Mouse (Mus musculus) midbrain, embryonic 12.5 days (tissue): ENCODE measurements around the gene Nrarp. TPM values are rescaled to one million over a fixed set of nuclear protein-coding genes. Genes with fewer than 3 reads are reported as not detected.
A peak's percentile ranks its signal among the peaks of the same experiment; 100 is the strongest.

Source experiments
- ATAC-seq: fragments of 200-750 bp; cut with Nextera tagmentation; 2 replicates; pipeline ENCODE4 v1.8.0; 2017; ENCODE audit warnings: low read depth, moderate TSS enrichment, moderate library complexity; ENCODE audit not compliant: low FRiP score
- H3K27ac ChIP-seq: fragments of 300-500 bp; sonication (generic); replicated peaks from 2 replicates; pipeline ENCODE4 v1.5.1; 2016; ENCODE audit warnings: mild to moderate bottlenecking
- H3K27me3 ChIP-seq: fragments of 300-500 bp; sonication (generic); 2 replicates; pipeline ENCODE4 v1.6.1; 2016; ENCODE audit warnings: mild to moderate bottlenecking
- H3K36me3 ChIP-seq: fragments of 300-500 bp; sonication (generic); 2 replicates; pipeline ENCODE4 v1.6.1; 2016
- H3K4me1 ChIP-seq: fragments of 300-500 bp; sonication (generic); 2 replicates; pipeline ENCODE4 v1.6.1; 2016
- H3K4me2 ChIP-seq: fragments of 300-500 bp; sonication (generic); replicated peaks from 2 replicates; pipeline ENCODE4 v1.6.1; 2016; ENCODE audit warnings: mild to moderate bottlenecking, moderate library complexity
- H3K4me3 ChIP-seq: fragments of 300-500 bp; sonication (generic); 2 replicates; pipeline ENCODE4 v1.5.1; 2016; ENCODE audit warnings: mild to moderate bottlenecking
- H3K9ac ChIP-seq: fragments of 300-500 bp; sonication (generic); replicated peaks from 2 replicates; pipeline ENCODE4 v1.6.1; 2016; ENCODE audit warnings: mild to moderate bottlenecking, moderate library complexity
- H3K9me3 ChIP-seq: fragments of 300-500 bp; sonication (generic); 2 replicates; pipeline ENCODE4 v1.6.1; 2016; ENCODE audit warnings: mild to moderate bottlenecking
- WGBS: fragments of 180-500 bp; shearing (Covaris S2); methylation state at CpG from one replicate; pipeline ENCODE4 v1.1.7; 2016; 5-methylcytosine and 5-hydroxymethylcytosine counted together
- polyA plus RNA-seq: library from polyadenylated mRNA; unstranded; fragments of >200 nt; fragmentation: Nextera tagmentation; extraction: Ambion mirVana; gene quantifications from 2 replicates; pipeline ENCODE4 v1.2.1, GENCODE M21; 2016

Nrarp gene
- polyA plus RNA-seq, 1 experiment from 2014 or later: 91.2 TPM

GRCm38 (mm10) chr2:25224492-25224765 is 43.9 kb downstream of the Nrarp start, which contains the start of gene Tubb4b:
Gene Tubb4b, minus strand, starts transcription at chr2:25224702.
- ATAC-seq: no peak
- H3K4me2 ChIP-seq: peak within 1 kb of the TSS; percentile 96
- WGBS: under 1% methylated on average over 17 of the region's 17 CpGs
- peaks cover 12% of the 10 kb centered on the region for H3K36me3 ChIP-seq
- H3K27ac ChIP-seq: peak within 1 kb of the TSS; percentile 97
- peak within 1 kb of the TSS; percentile 81 for H3K9ac ChIP-seq
- peak within 1 kb of the TSS; percentile 72 for H3K4me3 ChIP-seq
- H3K27me3 ChIP-seq: peaks cover 5% of the 10 kb centered on the region; the same call in 1 of the 2 replicates
- no peaks in the 10 kb centered on the region for H3K9me3 ChIP-seq
- peaks cover 22% of the 10 kb centered on the region for H3K4me1 ChIP-seq

DNA sequence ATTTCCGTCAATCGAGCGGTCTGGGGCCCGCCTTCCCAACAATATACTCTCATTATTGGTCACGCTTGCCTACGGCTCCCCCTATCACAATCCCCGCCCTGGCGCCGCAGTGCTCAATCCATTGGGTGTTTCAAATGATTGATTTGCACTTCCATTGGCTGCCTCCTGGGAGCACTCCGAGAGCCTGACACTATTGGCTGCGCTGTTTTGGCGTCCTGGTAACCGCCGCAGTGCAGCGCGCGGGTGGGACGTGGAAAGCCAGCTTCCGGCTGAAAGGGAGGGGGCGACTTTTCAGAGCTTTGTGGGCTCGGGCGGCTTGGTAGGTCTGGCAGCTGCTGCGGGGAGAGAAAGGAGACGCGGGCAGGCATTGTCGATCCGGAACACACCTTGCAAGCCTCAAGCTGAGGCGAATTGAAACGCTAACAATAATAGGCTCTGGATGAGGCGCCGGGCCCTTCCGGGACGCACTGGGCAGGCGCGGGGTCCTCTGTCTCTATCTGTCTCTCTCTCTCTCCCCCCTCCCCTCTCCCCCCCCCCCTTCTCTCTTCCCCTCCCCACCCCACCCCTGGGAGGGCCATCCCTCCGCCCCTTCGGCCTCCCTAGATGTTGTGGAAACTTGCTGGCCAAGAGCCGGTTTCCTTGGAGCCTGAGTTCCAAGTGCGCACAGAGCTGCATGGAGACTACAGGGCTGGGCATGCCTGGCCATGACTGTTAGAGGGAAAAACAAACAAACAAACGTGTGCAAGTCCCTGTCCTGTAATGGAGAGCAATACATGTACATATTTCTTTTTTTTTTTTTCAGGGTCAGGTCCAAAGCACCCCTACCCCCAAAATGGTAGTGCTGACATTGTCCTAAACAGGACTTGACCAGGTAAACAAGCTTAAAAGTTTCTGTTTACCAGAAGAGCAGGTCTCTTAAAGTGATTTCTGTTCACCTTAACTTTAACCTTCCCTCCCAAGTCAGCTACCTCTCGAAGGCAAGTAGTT is 44.5 kb downstream of the Nrarp start:
- ATAC-seq: peak; percentile 97
- Histone ChIP-seq H3K27ac (peak overlapping the region; percentile 97), H3K36me3 (peaks cover 12% of the 10 kb centered on the region), H3K4me1 (peaks cover 22% of the 10 kb centered on the region), H3K9ac (peak overlapping the region; percentile 60), H3K9me3 (no peaks in the 10 kb centered on the region), H3K4me2 (peak overlapping the region; percentile 52), H3K27me3 (peaks cover 11% of the 10 kb centered on the region), H3K4me3 (peak overlapping the region; percentile 72)
- WGBS: 2% methylated on average over 39 of the region's 41 CpGs

GRCm38 (mm10) chr2:25225811-25226379 is 45.3 kb downstream of the Nrarp start:
- Histone ChIP-seq H3K4me2 (peak overlapping the region; percentile 52), H3K27ac (peak overlapping the region; percentile 97), H3K9ac (peak overlapping the region; percentile 60; the same call in 1 of the 2 replicates), H3K36me3 (peaks cover 12% of the 10 kb centered on the region), H3K4me3 (peak overlapping the region; percentile 72), H3K4me1 (peaks cover 22% of the 10 kb centered on the region), H3K9me3 (no peaks in the 10 kb centered on the region), H3K27me3 (peaks cover 18% of the 10 kb centered on the region)
- ATAC-seq: no peak
- 74% methylated on average over 8 of the region's 8 CpGs for WGBS

DNA sequence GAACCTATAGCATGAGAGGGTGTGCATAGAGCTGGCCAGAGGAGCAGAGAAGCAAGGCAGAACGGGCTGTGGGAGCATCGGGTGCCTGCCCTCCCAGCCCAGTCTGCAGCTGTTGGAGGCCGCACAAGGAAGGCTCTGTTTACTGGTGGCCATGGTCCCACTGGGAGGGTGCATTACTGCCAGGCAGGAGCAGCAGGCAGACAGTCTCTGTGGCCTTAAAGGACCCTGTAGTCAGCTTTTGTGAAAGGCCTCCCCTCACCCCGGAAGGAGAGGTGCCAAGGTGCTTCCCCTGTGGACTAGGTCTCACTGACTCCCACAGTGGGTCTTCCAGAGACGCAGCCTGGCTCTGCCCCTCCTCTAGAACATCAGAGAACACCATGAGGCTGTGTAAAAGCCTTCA is 46.3 kb downstream of the Nrarp start:
- Histone ChIP-seq H3K9ac (no peak overlapping the region), H3K27ac (no peak overlapping the region), H3K4me2 (no peak overlapping the region), H3K27me3 (peaks cover 18% of the 10 kb centered on the region), H3K4me1 (peaks cover 22% of the 10 kb centered on the region), H3K36me3 (peaks cover 2% of the 10 kb centered on the region), H3K4me3 (no peak overlapping the region), H3K9me3 (no peaks in the 10 kb centered on the region)
- WGBS: 86% methylated on average over 5 of the region's 5 CpGs
- no peak for ATAC-seq

- peaks cover 22% of the 10 kb centered on the region for H3K4me1 ChIP-seq
- no peak overlapping the region for H3K4me2 ChIP-seq
- no peaks in the 10 kb centered on the region for H3K36me3 ChIP-seq
- WGBS: 88% methylated on average over 4 of the region's 4 CpGs
- no peak overlapping the region for H3K9ac ChIP-seq
- no peak for ATAC-seq
- H3K27me3 ChIP-seq: peaks cover 20% of the 10 kb centered on the region
- no peak overlapping the region for H3K27ac ChIP-seq
- H3K9me3 ChIP-seq: no peaks in the 10 kb centered on the region
- no peak overlapping the region for H3K4me3 ChIP-seq
Measured at GRCm38 (mm10) chr2:25227406-25227805, 46.8 kb downstream of the Nrarp start.

DNA sequence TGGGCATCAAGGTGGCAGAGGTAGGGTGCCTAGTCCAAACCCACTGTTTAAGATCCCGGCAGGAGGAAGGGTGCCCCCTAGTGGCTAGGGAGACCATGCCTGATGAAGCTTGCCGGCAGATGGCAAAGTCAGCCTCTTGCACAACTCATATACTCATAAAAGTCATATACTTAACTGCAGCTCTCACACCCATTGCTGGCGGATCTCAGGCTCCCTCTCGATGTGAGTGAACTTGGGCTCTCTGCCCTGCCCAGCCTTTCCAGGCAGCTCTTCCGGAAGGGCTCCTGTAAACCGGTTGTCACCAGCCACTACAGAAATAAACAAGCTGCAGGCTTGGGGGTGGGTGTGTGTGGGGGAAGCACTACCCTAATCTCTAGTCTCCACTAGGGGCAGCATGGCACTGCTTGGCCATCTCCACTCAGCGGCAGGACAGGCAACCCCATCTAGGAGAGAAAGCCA is 47.9 kb downstream of the Nrarp start:
- Histone ChIP-seq H3K4me1 (peaks cover 15% of the 10 kb centered on the region), H3K27me3 (peaks cover 21% of the 10 kb centered on the region), H3K27ac (peak overlapping the region; percentile 44; the same call in 1 of the 2 replicates), H3K9me3 (no peaks in the 10 kb centered on the region), H3K4me2 (peak overlapping the region; percentile 34), H3K9ac (no peak overlapping the region), H3K4me3 (peak overlapping the region; percentile 6; the same call in 1 of the 2 replicates), H3K36me3 (no peaks in the 10 kb centered on the region)
- WGBS: 0% methylated on average over 7 of the region's 7 CpGs
- no peak for ATAC-seq

- H3K9me3 ChIP-seq: no peaks in the 10 kb centered on the region
- H3K27me3 ChIP-seq: peaks cover 21% of the 10 kb centered on the region
- H3K4me3 ChIP-seq: no peak overlapping the region
- ATAC-seq: no peak
- 0 out of 2 replicates have a peak overlapping the region, but pooled peaks have one; percentile 44 for H3K27ac ChIP-seq
- H3K36me3 ChIP-seq: no peaks in the 10 kb centered on the region
- peaks cover 11% of the 10 kb centered on the region for H3K4me1 ChIP-seq
- H3K4me2 ChIP-seq: peak overlapping the region; percentile 34; the same call in 1 of the 2 replicates
- 70% methylated on average over 6 of the region's 6 CpGs for WGBS
- H3K9ac ChIP-seq: no peak overlapping the region
Measured at GRCm38 (mm10) chr2:25228995-25229530, 48.5 kb downstream of the Nrarp start.

DNA sequence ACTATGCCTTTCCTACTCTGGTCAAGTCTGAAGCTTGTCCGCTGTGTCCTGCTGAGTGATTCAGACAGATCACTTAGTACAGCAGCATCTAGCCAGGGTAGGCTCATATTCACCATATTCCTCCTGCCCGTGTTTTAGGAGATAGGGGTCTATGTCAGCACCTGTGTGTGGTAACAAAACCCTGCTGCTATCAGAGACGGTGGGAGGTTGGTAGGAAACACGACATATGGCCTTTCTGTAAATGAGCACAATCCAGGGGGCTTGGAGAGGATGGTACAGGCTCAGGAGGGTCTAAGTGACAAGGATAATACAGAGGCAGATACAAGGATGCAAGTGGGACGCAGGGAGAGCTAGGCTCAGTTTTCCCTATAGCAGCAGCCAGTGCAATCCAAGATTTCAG is 49.0 kb downstream of the Nrarp start:
- no peak for ATAC-seq
- Histone ChIP-seq H3K27me3 (peaks cover 21% of the 10 kb centered on the region), H3K4me3 (no peak overlapping the region), H3K4me1 (peaks cover 11% of the 10 kb centered on the region), H3K36me3 (no peaks in the 10 kb centered on the region), H3K9ac (no peak overlapping the region), H3K4me2 (no peak overlapping the region), H3K9me3 (no peaks in the 10 kb centered on the region), H3K27ac (no peak overlapping the region)
- WGBS: 88% methylated on average over 5 of the region's 5 CpGs

DNA sequence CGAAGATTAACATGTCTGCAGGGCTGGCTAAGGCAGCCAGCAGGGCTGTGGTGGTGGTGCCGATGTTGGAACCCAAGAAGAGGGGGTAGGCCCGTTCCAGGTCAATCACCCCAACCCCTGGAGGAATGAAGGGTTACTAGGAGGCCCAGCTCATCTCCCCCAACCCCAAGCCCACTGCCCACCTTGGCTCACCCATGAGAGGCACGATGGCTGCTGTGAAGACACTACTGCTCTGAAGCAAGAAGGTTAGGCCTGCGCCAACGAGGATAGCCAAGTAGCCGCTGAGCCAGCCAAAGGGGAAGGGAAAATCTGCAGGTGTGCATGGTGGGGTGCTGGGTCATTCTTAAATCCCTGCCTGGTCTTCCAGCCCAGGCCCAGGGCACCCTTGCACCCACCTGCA is 50.0 kb downstream of the Nrarp start:
- no peak overlapping the region for H3K4me3 ChIP-seq
- no peak overlapping the region for H3K27ac ChIP-seq
- H3K4me1 ChIP-seq: peaks cover 7% of the 10 kb centered on the region
- no peak for ATAC-seq
- peaks cover 21% of the 10 kb centered on the region for H3K27me3 ChIP-seq
- H3K36me3 ChIP-seq: no peaks in the 10 kb centered on the region
- H3K4me2 ChIP-seq: no peak overlapping the region
- no peaks in the 10 kb centered on the region for H3K9me3 ChIP-seq
- WGBS: 85% methylated on average over 7 of the region's 7 CpGs
- no peak overlapping the region for H3K9ac ChIP-seq

DNA sequence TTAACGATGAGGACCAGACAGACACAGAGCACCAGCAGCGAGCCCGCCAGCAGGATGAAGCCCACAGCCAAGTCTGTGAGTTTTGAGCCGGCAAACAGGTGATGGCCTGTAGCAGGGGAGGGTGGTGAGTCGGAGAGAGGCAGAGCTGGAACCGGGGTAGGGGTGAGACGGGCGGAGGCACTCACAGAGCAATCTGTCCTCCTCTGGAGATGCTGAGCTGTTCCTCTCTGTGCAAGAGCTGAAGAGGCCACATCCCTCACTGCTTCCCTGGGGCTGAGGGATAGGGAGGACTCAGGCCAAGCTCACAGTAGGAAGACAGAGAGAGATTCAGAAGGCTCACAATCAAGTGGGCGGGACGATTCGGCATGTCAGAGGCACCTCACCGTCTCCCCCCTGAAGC is 50.5 kb downstream of the Nrarp start:
- no peaks in the 10 kb centered on the region for H3K9me3 ChIP-seq
- peaks cover 4% of the 10 kb centered on the region; the same call in 1 of the 2 replicates for H3K4me1 ChIP-seq
- WGBS: 50% methylated on average over 12 of the region's 12 CpGs
- no peak overlapping the region for H3K4me3 ChIP-seq
- peaks cover 21% of the 10 kb centered on the region for H3K27me3 ChIP-seq
- no peak overlapping the region for H3K9ac ChIP-seq
- H3K4me2 ChIP-seq: no peak overlapping the region
- no peaks in the 10 kb centered on the region for H3K36me3 ChIP-seq
- ATAC-seq: no peak
- no peak overlapping the region for H3K27ac ChIP-seq
